Mouse (Mus musculus) CH12F3 (cell line): ENCODE results near the gene Rnf41.

ENCODE experiments used
- in situ Hi-C: fragments of 300-500 bp; cut with MboI; formaldehyde crosslinking; loops from 2 replicates; pipeline ENCODE4 v1.14.3; 2020; ENCODE audit warnings: low sequenced_read_pairs

Rnf41 gene

GRCm38 (mm10) chr10:128382482-128382881 lies 29.0 kb upstream of the Rnf41 start:
- in situ Hi-C loops, result no loop called here

DNA sequence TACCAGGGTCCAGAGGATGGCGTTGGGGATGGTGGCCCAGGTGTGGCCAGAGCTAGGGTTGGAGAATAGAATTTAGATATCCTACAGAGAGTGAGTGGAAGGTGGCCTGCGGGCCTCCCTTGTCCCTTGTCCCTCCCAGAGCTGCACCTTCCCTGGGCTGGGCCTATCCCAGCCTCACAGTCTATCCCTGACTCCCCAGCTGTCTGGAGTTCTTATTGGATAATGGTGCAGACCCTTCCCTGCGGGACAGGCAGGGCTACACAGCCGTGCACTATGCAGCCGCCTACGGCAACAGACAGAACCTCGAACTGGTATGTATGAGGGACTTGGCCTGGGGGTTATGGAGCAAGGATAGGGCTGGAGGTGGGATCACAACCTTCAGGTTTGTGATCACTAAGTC lies 25.6 kb upstream of the Rnf41 start:
- in situ Hi-C loops, result no loop called here

DNA sequence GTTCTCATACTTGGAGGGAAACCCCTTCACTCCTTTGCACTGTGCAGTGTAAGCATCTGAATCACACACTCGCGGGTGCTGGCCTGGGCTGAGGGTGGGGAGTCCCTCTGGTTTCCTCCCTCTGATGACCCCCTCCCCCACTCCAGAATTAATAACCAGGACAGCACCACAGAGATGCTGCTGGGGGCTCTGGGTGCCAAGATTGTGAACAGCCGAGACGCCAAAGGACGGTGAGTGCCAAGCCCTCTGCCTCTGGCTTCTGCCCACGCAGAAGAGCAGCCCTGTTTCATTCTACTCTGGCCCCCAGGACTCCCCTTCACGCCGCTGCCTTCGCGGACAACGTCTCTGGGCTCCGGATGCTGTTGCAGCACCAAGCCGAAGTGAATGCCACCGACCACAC lies 22.5 kb upstream of the Rnf41 start:
- in situ Hi-C loops, result no loop called here

- in situ Hi-C loops, result no loop called here
Measured at GRCm38 (mm10) chr10:128389570-128389969, 21.9 kb upstream of the Rnf41 start.

DNA sequence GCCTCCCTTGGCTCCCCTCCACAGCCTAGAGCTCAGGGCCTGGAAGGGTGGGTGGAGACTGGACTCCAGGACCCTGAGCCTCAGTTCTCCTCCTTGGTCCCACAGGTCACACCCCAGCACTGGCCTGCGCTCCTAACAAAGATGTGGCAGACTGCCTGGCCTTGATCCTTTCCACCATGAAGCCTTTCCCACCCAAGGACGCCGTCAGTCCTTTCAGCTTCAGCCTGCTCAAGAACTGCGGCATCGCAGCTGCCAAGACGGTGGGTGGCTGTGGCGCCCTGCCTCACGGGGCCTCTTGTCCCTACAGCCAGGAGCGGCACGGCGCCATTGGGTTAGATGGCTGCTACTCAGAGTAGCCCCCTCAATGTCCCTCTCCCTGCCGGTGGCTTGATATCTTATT lies 21.1 kb upstream of the Rnf41 start:
- in situ Hi-C loops, result no loop called here

DNA sequence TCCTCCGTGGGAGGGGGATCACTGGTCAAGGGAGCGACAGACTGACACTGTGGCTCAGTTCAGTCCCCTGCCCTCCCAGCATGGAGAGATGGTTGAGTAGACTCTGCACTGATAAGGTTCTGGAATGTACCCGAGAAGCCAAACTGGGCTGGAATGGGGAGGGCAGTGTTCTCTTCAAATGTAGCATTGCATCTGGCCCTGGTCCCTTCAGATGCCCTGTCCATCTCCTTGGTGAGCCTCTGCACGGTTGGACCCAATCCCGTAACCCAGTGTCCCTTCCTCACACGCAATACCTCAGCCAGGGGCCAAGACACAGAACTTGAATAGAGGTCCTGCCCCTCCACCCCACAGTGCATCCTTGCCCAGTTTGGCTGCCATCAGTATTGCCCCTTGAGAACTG lies 19.6 kb upstream of the Rnf41 start:
- in situ Hi-C loops, result no loop called here

DNA sequence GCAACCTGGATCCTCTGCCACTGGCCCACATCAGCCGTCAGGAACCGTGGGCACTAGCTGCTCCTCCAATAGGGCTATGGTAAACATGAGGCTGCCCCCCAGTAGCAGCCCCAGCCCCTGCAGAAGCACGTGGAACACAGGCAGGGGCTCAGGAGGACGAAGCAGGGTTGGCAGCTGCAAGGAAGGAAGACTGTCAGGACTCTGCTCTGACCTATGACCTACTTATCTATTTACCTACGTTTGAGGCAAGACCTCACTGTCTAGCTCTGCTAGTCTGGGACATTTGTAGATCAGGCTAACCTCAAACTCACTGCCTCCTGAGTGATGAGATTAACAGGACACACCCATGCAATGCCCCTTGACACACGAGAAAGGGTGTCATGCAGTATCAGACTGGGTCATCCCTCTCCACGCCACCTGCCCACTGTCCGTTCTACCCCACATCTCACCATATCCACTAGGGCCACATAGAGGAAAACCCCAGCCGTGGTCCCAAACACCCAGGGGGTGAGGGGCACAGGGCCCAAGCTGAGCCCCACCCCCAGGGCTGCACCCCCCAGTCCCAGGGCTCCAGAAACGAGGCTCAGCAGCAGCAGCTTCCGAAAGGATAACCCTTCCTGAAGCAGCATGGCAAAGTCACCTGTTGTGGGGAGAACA lies 15.3 kb upstream of the Rnf41 start:
- in situ Hi-C loops, result no loop called here

DNA sequence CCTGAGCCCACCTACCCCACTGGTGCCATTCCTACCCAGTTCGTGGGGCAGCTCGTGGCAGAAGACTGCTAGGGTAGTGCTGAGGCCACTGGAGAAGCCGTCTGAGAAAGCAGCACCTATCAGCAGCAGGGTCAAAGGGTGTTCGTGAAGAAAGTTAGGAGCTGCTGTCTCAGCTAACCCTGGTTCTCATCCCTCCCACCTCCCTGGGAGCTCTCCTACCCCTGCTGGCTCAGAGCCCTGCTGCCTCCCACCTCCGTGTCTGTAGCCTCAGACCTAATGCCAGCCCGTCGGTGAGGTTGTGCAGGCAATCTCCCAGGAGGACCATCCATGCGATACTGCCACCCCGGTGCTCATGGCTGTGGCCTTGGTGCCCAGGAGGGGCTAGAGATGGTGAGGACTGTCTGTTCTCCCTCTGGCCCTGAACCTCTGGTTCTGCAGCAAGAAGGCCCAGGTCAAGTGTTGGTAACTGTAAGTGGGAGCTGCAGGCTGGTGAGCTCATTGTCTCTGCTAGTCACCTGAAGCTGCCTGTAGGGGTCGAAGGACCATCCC lies 14.7 kb upstream of the Rnf41 start:
- in situ Hi-C loops, result no loop called here

- in situ Hi-C loops, result no loop called here
Measured at GRCm38 (mm10) chr10:128397466-128397865, 14.0 kb upstream of the Rnf41 start.

GRCm38 (mm10) chr10:128400338-128400737 lies 11.1 kb upstream of the Rnf41 start:
- in situ Hi-C loops, result no loop called here

DNA sequence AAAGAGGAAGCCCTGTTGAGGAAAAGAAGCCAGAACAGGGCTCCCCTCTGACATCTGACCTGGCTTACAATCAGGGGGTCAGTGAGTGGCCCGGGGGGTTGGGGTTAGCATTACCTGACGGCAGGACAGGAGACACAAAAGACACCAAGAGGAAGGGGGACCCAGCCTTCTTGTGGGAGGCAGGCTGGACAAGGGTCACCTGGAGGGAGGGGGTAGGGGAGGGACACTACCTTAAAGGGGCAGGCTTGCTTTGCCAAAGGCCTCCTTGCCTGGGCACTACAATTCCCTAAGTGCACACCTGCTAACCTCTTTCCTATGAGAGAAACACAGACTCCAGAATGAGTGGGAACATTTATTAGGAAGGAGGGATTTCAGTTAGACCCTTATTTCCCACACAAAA lies 10.4 kb upstream of the Rnf41 start, which contains the start of gene Slc39a5:
Gene Slc39a5, minus strand, starts transcription at position 174 of the 400 bp plus-strand sequence.
- in situ Hi-C loops, result no loop called here

DNA sequence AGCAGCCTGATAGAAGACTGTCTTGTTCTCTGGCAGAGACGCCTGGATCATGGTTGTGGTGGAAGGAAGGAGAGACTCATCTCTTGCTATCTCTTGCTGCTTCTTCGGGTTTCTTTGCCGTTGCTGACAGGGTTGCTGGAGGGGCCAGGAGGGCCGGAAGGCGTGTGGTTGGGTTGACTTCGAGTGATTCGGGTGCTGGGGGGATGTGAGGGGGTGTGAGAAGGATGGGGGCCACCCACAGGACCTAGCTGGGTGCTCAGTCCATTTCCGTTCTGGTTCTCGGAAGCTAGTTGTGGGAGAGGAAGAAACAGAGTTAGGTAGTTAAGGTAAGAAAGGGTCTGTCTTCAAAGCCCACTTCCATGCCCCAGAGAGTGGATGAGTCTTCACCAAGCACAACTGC lies 9.8 kb upstream of the Rnf41 start:
- in situ Hi-C loops, result no loop called here

DNA sequence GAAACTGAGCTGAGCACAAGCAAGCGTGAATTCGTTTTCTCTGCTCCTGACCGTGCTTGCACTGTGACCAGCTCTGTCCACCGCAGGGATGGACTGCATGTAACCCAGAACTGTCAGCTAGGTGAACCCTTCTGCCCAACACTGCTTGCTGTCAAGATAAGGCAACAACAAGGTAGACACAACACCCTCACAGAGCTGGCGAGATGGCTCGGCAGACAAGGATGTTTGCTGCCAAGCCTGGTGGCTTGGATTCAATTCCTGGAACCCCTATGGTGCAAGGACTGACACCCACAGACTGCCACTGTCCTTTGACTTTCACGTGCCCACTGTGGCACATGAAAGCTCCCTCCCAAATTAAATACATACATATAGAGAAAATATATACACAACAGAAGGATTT lies 7.5 kb upstream of the Rnf41 start:
- in situ Hi-C loops, result no loop called here

DNA sequence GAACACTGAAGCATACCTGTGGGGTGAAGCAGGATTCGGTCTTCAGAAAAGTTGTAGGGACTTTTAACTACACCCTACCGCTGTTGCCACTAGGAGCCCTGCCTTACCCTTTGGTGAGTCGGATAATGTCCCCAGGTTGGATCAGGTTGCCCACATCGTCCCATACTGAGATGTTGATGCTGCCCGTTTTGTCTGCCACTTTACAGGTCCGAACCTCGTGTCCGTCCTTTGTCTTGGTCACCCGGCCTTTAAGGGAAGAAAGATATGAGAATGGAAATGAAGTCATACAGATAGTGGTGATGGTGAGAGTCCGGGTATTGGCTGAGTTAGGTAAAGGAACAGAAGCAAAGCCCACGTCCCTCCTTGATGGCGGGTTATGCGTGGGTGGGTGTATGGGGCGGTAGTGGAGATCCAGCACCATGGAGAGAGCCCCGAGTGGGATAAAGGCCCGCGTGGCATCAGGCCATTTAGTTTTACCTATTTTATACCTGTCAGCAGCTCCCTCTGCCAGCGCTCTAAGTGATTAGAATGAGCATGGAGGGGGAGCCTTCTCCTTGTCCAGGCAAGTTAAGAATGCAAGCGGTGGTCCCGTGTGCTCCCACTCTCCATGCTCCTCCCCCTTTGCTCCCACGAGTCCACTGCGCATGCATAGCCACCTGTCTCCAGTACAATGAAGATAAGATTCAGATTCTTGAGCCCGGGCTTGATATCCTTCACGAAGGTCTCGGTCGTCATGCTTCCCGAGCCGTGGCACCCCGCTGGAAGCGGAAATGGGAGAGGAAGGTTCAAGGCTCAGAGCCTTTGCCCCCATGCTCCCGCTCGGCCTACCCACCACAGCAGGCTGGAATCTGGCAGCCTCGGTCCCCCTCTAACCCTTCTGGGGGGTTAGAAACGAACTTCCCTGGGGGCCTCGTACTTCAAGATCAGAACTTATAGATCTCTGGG lies 2.6 kb upstream of the Rnf41 start:
- in situ Hi-C loops, result no loop called here

GRCm38 (mm10) chr10:128409692-128410559 lies 1.5 kb upstream of the Rnf41 start:
- in situ Hi-C loops, result no loop called here

- in situ Hi-C loops, result no loop called here
Measured at GRCm38 (mm10) chr10:128410560-128410845, 954 bp upstream of the Rnf41 start.

GRCm38 (mm10) chr10:128412055-128412381 lies 561 bp downstream of the Rnf41 start:
- in situ Hi-C loops, result no loop called here

DNA sequence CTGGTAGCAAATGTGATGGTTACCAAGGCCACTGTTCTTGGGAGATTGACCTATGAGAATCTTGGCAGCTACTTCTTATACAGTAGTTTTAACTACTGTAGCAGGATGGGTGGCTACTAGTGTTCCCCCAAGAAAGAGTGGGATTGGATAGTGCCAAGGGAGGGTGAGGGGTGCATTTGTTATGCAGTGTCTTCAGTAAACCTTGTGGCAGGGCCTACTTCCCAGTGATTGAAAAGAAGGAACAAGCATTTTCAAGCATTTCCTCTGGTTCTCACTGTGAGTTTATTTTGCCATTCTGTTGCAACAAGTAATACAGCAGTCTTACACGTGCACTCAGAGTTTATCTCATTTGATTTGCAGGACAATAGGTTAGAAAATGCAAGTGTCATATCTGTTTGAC lies 1.1 kb downstream of the Rnf41 start:
- in situ Hi-C loops, result no loop called here

DNA sequence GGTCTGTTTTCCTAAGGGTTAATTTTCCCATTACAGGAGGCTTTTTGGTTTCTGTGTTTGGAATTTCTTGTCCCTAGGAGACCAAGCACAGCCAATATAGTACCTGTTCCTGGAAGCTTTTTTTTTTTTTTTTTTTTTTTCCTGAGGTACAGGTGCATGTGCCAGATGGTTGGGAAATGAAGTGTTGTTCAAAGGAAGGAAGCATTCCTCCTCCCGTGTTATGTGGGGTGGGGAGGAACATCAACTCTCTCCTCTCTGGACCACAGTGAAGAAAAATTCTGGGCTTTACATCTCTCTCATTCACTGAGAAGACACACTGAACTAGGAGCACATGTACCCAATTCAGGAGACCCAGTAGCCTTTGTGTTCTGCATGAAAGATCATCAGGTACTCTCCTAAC lies 1.6 kb downstream of the Rnf41 start:
- in situ Hi-C loops, result no loop called here

GRCm38 (mm10) chr10:128414848-128415247 lies 3.4 kb downstream of the Rnf41 start:
- in situ Hi-C loops, result no loop called here

DNA sequence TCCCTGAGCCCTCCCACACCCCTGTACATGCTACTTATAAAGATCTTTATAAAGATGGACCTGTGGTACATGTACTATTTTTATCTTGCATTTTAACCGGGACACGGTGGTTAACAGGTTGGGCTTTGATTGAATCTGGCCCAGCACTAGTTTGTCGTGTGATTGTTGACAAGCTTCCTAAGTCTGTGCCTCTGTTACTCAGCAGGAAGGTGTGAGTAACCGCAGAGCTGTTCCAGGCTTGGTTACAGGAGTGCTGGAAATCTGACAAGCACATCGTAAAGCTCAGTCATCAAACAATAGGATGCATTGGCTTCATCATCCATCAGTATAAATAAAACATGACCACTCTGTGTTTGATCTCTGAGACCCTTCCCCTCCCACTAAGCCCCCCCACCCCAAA lies 11.0 kb downstream of the Rnf41 start:
- in situ Hi-C loops, result no loop called here
